In the genomic region with DNA sequence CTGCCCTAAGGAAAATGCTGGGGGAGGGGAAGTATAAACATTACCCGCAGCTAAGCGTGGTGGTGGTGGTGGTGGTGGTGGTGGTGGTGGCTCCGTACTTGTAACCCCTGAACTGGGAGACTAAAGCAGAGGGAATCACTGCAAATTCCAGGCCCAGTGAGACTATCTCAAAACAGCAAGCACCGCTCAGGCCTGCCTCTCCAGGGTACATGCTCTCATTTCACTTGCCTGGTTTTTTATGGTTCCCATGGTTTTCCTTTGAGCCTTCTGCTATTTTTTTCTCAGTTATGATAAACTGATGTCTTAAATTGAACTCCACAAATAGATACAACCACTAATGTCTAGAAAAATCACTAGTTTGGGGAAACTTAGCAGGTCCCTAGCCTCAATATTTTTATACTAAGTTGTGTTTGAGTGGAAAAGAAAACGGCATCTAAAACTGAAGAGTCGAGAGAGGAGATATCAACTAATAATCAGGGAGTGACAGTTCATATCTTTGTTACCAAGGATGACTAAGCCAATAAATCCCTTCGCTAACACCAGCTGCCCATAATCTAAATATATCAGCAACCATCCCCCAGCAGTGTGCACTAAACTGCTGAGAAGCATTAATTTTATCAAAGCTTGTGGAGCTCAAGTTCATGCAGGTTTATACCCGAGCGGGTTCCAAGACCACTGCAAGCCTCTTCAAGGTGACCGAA, we compare ENCODE assay signal across 24 mouse cellular contexts.
A peak's percentile ranks its signal among the peaks of the same experiment; 100 is the strongest.
DNase-seq lines count a peak whose midpoint lies in the region; ATAC-seq and TF ChIP-seq lines count a peak whose summit lies in the region.
"Had no signal": no experiment of that assay in that cellular context is flagged by ENCODE, and none has a peak within 500 bp of the region (broad histone marks: within the 10 kb centered on the region; RNA-seq: fewer than 3 reads in every experiment).

No protein-coding gene starts in this region.

- no peaks in the 10 kb centered on the region for H3K27me3 ChIP-seq in intestine, embryonic 15.5 days (replicated peaks)
- no peaks in the 10 kb centered on the region for H3K27me3 ChIP-seq in intestine, postnatal 0 days (replicated peaks; ENCODE audit: control insufficient read depth, insufficient read depth, low read length)
- no peaks in the 10 kb centered on the region for H3K27me3 ChIP-seq in testis, adult 2 months (ENCODE audit: control insufficient read depth, insufficient read depth, low read length)
- no peaks in the 10 kb centered on the region for H3K27me3 ChIP-seq in intestine, embryonic 16.5 days (replicated peaks; ENCODE audit: control insufficient read depth, insufficient read depth, low read length)
- H3K27me3 ChIP-seq: embryonic facial prominence, embryonic 12.5 days; embryonic facial prominence, embryonic 15.5 days; hindbrain, embryonic 13.5 days had no signal

- no peak for TF ChIP-seq POLR2A in testis, adult 2 months (IDR thresholded peaks at IDR 0.05; ENCODE audit: control insufficient read depth, low read depth, low read length)

- peak; percentile 41; the same call in 1 of the 2 replicates for ATAC-seq in intestine, embryonic 15.5 days
- no peak for ATAC-seq in intestine, postnatal 0 days
- peak; percentile 46; the same call in 1 of the 2 replicates for ATAC-seq in intestine, embryonic 16.5 days
- ATAC-seq: CD4-positive, CD25-positive, alpha-beta regulatory T cell, adult 4 months; forebrain, embryonic 14.5 days; hindbrain, embryonic 16.5 days; Patski had no signal

- WGBS in intestine, embryonic 15.5 days: 61% methylated on average over 10 of the region's 10 CpGs
- WGBS in intestine, postnatal 0 days: 42% methylated on average over 10 of the region's 10 CpGs
- 65% methylated on average over 10 of the region's 10 CpGs for WGBS in intestine, embryonic 16.5 days

- H3K4me2 ChIP-seq in intestine, embryonic 15.5 days (replicated peaks): no peak overlapping the region
- no peak overlapping the region for H3K4me2 ChIP-seq in intestine, postnatal 0 days (replicated peaks; ENCODE audit: low read depth)
- H3K4me2 ChIP-seq in intestine, embryonic 16.5 days (ENCODE audit: low read depth, low read length): no peak overlapping the region
- H3K4me2 ChIP-seq: embryonic facial prominence, embryonic 12.5 days; embryonic facial prominence, embryonic 15.5 days; heart, embryonic 11.5 days; hindbrain, embryonic 13.5 days had no signal

- DNase-seq in testis, postnatal 14 days (ENCODE audit: low spot score): no peak
- no peak for DNase-seq in MN1 (ENCODE audit: low spot score)
- DNase-seq: adrenal gland, postnatal 10 days; adrenal gland, postnatal 36 days; cerebellum, adult 11 months; cerebellum, adult 2 months; cerebellum, adult 9-11 months; cerebellum, postnatal 25 days; gastrocnemius, postnatal 10 days; gastrocnemius, postnatal 36 days; heart, postnatal 36 days had no signal

- no peaks in the 10 kb centered on the region for H3K4me1 ChIP-seq in intestine, embryonic 15.5 days (replicated peaks)
- H3K4me1 ChIP-seq in intestine, postnatal 0 days (replicated peaks; ENCODE audit: control insufficient read depth, insufficient read depth, low read length): no peaks in the 10 kb centered on the region
- H3K4me1 ChIP-seq in testis, adult 2 months (ENCODE audit: control insufficient read depth, insufficient read depth, low read length): peaks cover 2% of the 10 kb centered on the region; the same call in 1 of the 2 replicates
- 0 out of 2 replicates have a peak, but pooled peaks cover 3% of the 10 kb centered on the region for H3K4me1 ChIP-seq in intestine, embryonic 16.5 days (ENCODE audit: control insufficient read depth, insufficient read depth, low read length)
- H3K4me1 ChIP-seq: hindbrain, embryonic 10.5 days; hindbrain, embryonic 13.5 days had no signal

- H3K9me3 ChIP-seq in intestine, embryonic 15.5 days: no peaks in the 10 kb centered on the region
- H3K9me3 ChIP-seq in intestine, postnatal 0 days (ENCODE audit: control insufficient read depth): no peaks in the 10 kb centered on the region
- H3K9me3 ChIP-seq in intestine, embryonic 16.5 days (ENCODE audit: control insufficient read depth, low read length): no peaks in the 10 kb centered on the region
- H3K9me3 ChIP-seq: embryonic facial prominence, embryonic 12.5 days; embryonic facial prominence, embryonic 15.5 days; hindbrain, embryonic 10.5 days; hindbrain, embryonic 13.5 days had no signal

- no peak overlapping the region for H3K9ac ChIP-seq in intestine, embryonic 15.5 days
- no peak overlapping the region for H3K9ac ChIP-seq in intestine, postnatal 0 days (ENCODE audit: low read depth, low read length)
- H3K9ac ChIP-seq in intestine, embryonic 16.5 days (ENCODE audit: low read depth, low read length): no peak overlapping the region
- H3K9ac ChIP-seq: embryonic facial prominence, embryonic 12.5 days; embryonic facial prominence, embryonic 15.5 days; hindbrain, embryonic 13.5 days had no signal

- H3K27ac ChIP-seq in intestine, embryonic 15.5 days: no peak overlapping the region
- H3K27ac ChIP-seq in intestine, postnatal 0 days (ENCODE audit: low read depth, low read length): no peak overlapping the region
- H3K27ac ChIP-seq in testis, adult 2 months (ENCODE audit: control insufficient read depth, insufficient read depth, low read depth, low read length): peak overlapping the region; percentile 42; the same call in 1 of the 2 replicates
- no peak overlapping the region for H3K27ac ChIP-seq in intestine, embryonic 16.5 days (ENCODE audit: low read length)
- H3K27ac ChIP-seq: embryonic facial prominence, embryonic 12.5 days; embryonic facial prominence, embryonic 15.5 days; hindbrain, embryonic 10.5 days; hindbrain, embryonic 13.5 days had no signal

- H3K4me3 ChIP-seq in intestine, embryonic 15.5 days (replicated peaks): no peak overlapping the region
- H3K4me3 ChIP-seq in intestine, postnatal 0 days (ENCODE audit: low read depth, low read length): no peak overlapping the region
- no peak overlapping the region for H3K4me3 ChIP-seq in testis, adult 2 months (ENCODE audit: control insufficient read depth, low read depth, low read length)
- H3K4me3 ChIP-seq in intestine, embryonic 16.5 days (ENCODE audit: low read length): no peak overlapping the region
- H3K4me3 ChIP-seq: embryonic facial prominence, embryonic 12.5 days; embryonic facial prominence, embryonic 15.5 days; hindbrain, embryonic 10.5 days; hindbrain, embryonic 13.5 days had no signal

- no peaks in the 10 kb centered on the region for H3K36me3 ChIP-seq in intestine, embryonic 15.5 days
- H3K36me3 ChIP-seq in intestine, postnatal 0 days (ENCODE audit: control insufficient read depth, insufficient read depth): no peaks in the 10 kb centered on the region
- no peaks in the 10 kb centered on the region for H3K36me3 ChIP-seq in testis, adult 2 months (ENCODE audit: control insufficient read depth, insufficient read depth, low read length)
- no peaks in the 10 kb centered on the region for H3K36me3 ChIP-seq in intestine, embryonic 16.5 days (ENCODE audit: control insufficient read depth, insufficient read depth, low read length)
- H3K36me3 ChIP-seq: embryonic facial prominence, embryonic 12.5 days; embryonic facial prominence, embryonic 15.5 days; hindbrain, embryonic 10.5 days; hindbrain, embryonic 13.5 days had no signal

- TF ChIP-seq CTCF in intestine, postnatal 0 days (IDR thresholded peaks at IDR 0.05; ENCODE audit: low read depth): no peak
- no peak for TF ChIP-seq CTCF in testis, adult 2 months (IDR thresholded peaks at IDR 0.05; ENCODE audit: control insufficient read depth, insufficient read depth, insufficient replicate concordance, low read depth, low read length)
